Comparison of ENCODE assay signal across 25 mouse cellular contexts in the genomic region with DNA sequence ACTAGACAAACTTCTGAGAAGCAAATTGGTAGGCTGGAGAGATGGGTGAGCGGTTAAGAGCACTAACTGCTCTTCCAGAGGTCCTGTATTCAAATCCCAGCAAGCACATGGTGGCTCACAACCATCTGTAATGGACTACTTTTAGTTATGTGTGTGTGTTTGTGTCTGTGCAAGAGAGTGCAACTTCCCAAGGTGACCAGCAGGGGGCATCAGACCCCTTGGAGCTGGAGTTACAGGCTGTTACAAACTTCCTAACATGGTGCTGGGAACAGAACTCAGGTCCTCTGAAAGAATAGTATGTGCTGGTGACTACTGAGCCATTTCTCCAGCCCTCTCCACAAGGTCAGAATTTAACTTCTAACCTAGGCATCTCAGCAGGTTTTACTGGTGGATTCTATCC. TPM values are rescaled to one million over a fixed set of nuclear protein-coding genes. Genes with fewer than 3 reads are reported as not detected.
DNase-seq lines count a peak whose midpoint lies in the region; ATAC-seq and TF ChIP-seq lines count a peak whose summit lies in the region.
"Had no signal": no experiment of that assay in that cellular context is flagged by ENCODE, and none has a peak within 500 bp of the region (broad histone marks: within the 10 kb centered on the region; RNA-seq: fewer than 3 reads in every experiment).

No protein-coding gene starts in this region.

- no peak for TF ChIP-seq POLR2A in kidney, adult 2 months (IDR thresholded peaks at IDR 0.05; ENCODE audit: low read depth, low read length)
- no peak for TF ChIP-seq POLR2A in lung, adult 2 months (IDR thresholded peaks at IDR 0.05; ENCODE audit: borderline replicate concordance, extremely low read depth, low read depth, low read length)
- TF ChIP-seq POLR2A in brain, embryonic 14.5 days (IDR thresholded peaks at IDR 0.05; ENCODE audit: borderline replicate concordance, extremely low read depth, insufficient read depth, insufficient read length, poor library complexity, severe bottlenecking) = no peak

- no peaks in the 10 kb centered on the region for H3K9me3 ChIP-seq in lung, postnatal 0 days (ENCODE audit: low read length)
- peaks cover 3% of the 10 kb centered on the region for H3K9me3 ChIP-seq in G1E (replicated peaks)

- intact Hi-C loops in left cerebral cortex, postnatal 36 days (cut with DNase I) = no loop called here

- no peaks in the 10 kb centered on the region for H3K36me3 ChIP-seq in kidney, adult 2 months (ENCODE audit: control insufficient read depth, insufficient read depth, low read length)
- no peaks in the 10 kb centered on the region for H3K36me3 ChIP-seq in lung, postnatal 0 days (ENCODE audit: insufficient read depth, low read length)
- H3K36me3 ChIP-seq in G1E (replicated peaks) = no peaks in the 10 kb centered on the region

- no peak for ATAC-seq in lung, postnatal 0 days
- ATAC-seq in G1E (ENCODE audit: extremely low read depth, insufficient number of reproducible peaks, low FRiP score, poor library complexity, severe bottlenecking) = no peak
- ATAC-seq: forebrain, embryonic 16.5 days; inflammation-experienced regulatory T-cells, adult 6 months had no signal

- H3K9ac ChIP-seq in lung, postnatal 0 days (replicated peaks; ENCODE audit: low read depth) = no peak overlapping the region
- H3K9ac ChIP-seq: hindbrain, embryonic 14.5 days; limb, embryonic 13.5 days; liver, embryonic 15.5 days; neural tube, embryonic 12.5 days had no signal

- no peak overlapping the region for H3K27ac ChIP-seq in kidney, adult 2 months (ENCODE audit: insufficient read depth, low read depth, low read length)
- no peak overlapping the region for H3K27ac ChIP-seq in lung, postnatal 0 days (ENCODE audit: low read length)
- H3K27ac ChIP-seq: embryonic facial prominence, embryonic 10.5 days; hindbrain, embryonic 14.5 days; limb, embryonic 13.5 days; liver, embryonic 15.5 days; neural tube, embryonic 12.5 days had no signal

- no peaks in the 10 kb centered on the region for H3K4me1 ChIP-seq in kidney, adult 2 months (ENCODE audit: control insufficient read depth, insufficient read depth, low read length)
- H3K4me1 ChIP-seq in lung, postnatal 0 days (ENCODE audit: insufficient read depth, low read depth, low read length) = no peaks in the 10 kb centered on the region
- H3K4me1 ChIP-seq in lung, adult 2 months (ENCODE audit: control insufficient read depth, insufficient read depth, low read length) = no peaks in the 10 kb centered on the region
- H3K4me1 ChIP-seq in G1E (ENCODE audit: insufficient read depth, low read depth, low read length) = no peaks in the 10 kb centered on the region
- H3K4me1 ChIP-seq: embryonic facial prominence, embryonic 10.5 days; liver, embryonic 15.5 days had no signal

- H3K27me3 ChIP-seq in kidney, adult 2 months (replicated peaks; ENCODE audit: control insufficient read depth, insufficient read depth, low read length) = no peaks in the 10 kb centered on the region
- no peaks in the 10 kb centered on the region for H3K27me3 ChIP-seq in lung, postnatal 0 days (replicated peaks; ENCODE audit: insufficient read depth, low read length)
- peaks cover 11% of the 10 kb centered on the region for H3K27me3 ChIP-seq in G1E (ENCODE audit: insufficient read depth, low read length)
- H3K27me3 ChIP-seq: limb, embryonic 13.5 days; liver, embryonic 15.5 days; neural tube, embryonic 12.5 days had no signal

- DNase-seq in kidney, adult 2 months = no peak
- no peak for DNase-seq in kidney, adult 18-20 months
- DNase-seq in lung, postnatal 0 days (ENCODE audit: low spot score) = no peak
- DNase-seq in lung, adult 2 months = no peak
- DNase-seq in G1E (ENCODE audit: low spot score) = no peak
- no peak for DNase-seq in brain, embryonic 14.5 days (ENCODE audit: low read depth)
- DNase-seq in left cerebral cortex, postnatal 36 days (ENCODE audit: low spot score in 2 of 2) = no peak
- DNase-seq: adrenal gland, postnatal 36 days; B cell, adult 2 months; cerebellum, adult 11-12 months; cerebellum, postnatal 10 days; gastrocnemius, postnatal 36 days; heart, postnatal 4 days; kidney, postnatal 4 days; lung, postnatal 10 days; midbrain, embryonic 14.5 days; right cerebral cortex, postnatal 14 days; thymus, postnatal 25 days had no signal

- no peak overlapping the region for H3K4me2 ChIP-seq in lung, postnatal 0 days (replicated peaks; ENCODE audit: low read depth, low read length)
- H3K4me2 ChIP-seq: hindbrain, embryonic 14.5 days; limb, embryonic 13.5 days; liver, embryonic 15.5 days; neural tube, embryonic 12.5 days had no signal

- TF ChIP-seq CTCF in kidney, adult 2 months (conservative IDR thresholded peaks at IDR 0.05; ENCODE audit: insufficient read depth, insufficient read length, low read depth, low read length) = 0 out of 2 replicates have a peak, but pooled peaks have one; percentile 4
- peak; percentile 19 for TF ChIP-seq CTCF in lung, postnatal 0 days (IDR thresholded peaks at IDR 0.05)
- TF ChIP-seq CTCF in lung, adult 2 months (IDR thresholded peaks at IDR 0.05; ENCODE audit: insufficient read depth, low read length) = no peak
- TF ChIP-seq CTCF in G1E (IDR thresholded peaks at IDR 0.05; ENCODE audit: low read depth, low read length) = 0 out of 2 replicates have a peak, but pooled peaks have one; percentile 16
- TF ChIP-seq CTCF in brain, embryonic 14.5 days (IDR thresholded peaks at IDR 0.05; ENCODE audit: borderline replicate concordance, extremely low read depth, insufficient read depth, insufficient read length) = peak; percentile 19; the same call in 1 of the 2 replicates

- no peak for TF ChIP-seq EP300 in lung, postnatal 0 days (IDR thresholded peaks at IDR 0.05)

- no peak overlapping the region for H3K4me3 ChIP-seq in kidney, adult 2 months (ENCODE audit: insufficient read depth, low read depth, low read length)
- no peak overlapping the region for H3K4me3 ChIP-seq in lung, postnatal 0 days (ENCODE audit: low read depth, low read length)
- no peak overlapping the region for H3K4me3 ChIP-seq in lung, adult 2 months (replicated peaks; ENCODE audit: extremely low read depth, low read depth, low read length)
- no peak overlapping the region for H3K4me3 ChIP-seq in G1E (ENCODE audit: low read depth, low read length)
- H3K4me3 ChIP-seq: embryonic facial prominence, embryonic 10.5 days; limb, embryonic 13.5 days; liver, embryonic 15.5 days; neural tube, embryonic 12.5 days had no signal

- WGBS in kidney, adult 2 months = 98% methylated on average over 1 of the region's 1 CpGs
- WGBS in lung, postnatal 0 days = 97% methylated on average over 1 of the region's 1 CpGs
- WGBS in lung, adult 2 months = 97% methylated on average over 1 of the region's 1 CpGs

RNA-seq across cellular contexts. Expression of a gene that starts 11.7 kb away (rescaled TPM):
- 4.6 and 4.7 TPM in 2 replicates for polyA plus RNA-seq in kidney, adult 2 months (2012; rRNA removed)
- 2.9 and 3.0 TPM in 2 replicates for polyA plus RNA-seq in lung, postnatal 0 days (2015; fragmentation: Nextera tagmentation; extraction: Ambion mirVana)
- polyA plus RNA-seq in lung, adult 2 months (2012; rRNA removed) = 14.5 and 15.7 TPM in 2 replicates
- not detected in 2 replicates for total RNA-seq in G1E (2014; fragmentation: Nextera tagmentation)
- 0.05 TPM in 1 of 2 replicates, not detected in the other for total RNA-seq in G1E (2017)
- not detected in 2 replicates for polyA plus RNA-seq in G1E (2012)
- polyA plus RNA-seq in brain, embryonic 14.5 days (2012; rRNA removed) = 5.0 and 10.7 TPM in 2 replicates
- total RNA-seq in left cerebral cortex, postnatal 36 days (2021) = 10 to 100 TPM; 37.8 to 42.0 TPM
